ENCODE assay signal across 8 mouse cellular contexts in genomic region chr3:90475151-90475830, GRCm38 (mm10). TPM values are rescaled to one million over a fixed set of nuclear protein-coding genes. Genes with fewer than 3 reads are reported as not detected.
DNase-seq lines count a peak whose midpoint lies in the region; ATAC-seq lines count a peak whose summit lies in the region.

No protein-coding gene starts in this region.

- intact Hi-C loops in left cerebral cortex, postnatal 4 days (cut with DNase I) = loop anchor here (5.0 kb wide), 1 partner anchor 43 kb away; the partner anchor contains the start of gene Ints3

- 42% methylated on average over 16 of the region's 16 CpGs for whole genome bisulfite sequencing in forebrain, embryonic 10.5 days
- WGBS in liver, embryonic 12.5 days (ENCODE audit: insufficient replicate concordance) = 33% methylated on average over 16 of the region's 16 CpGs

- no peak for DNase-seq in frontal cortex, postnatal 14 days (ENCODE audit: low spot score in 2 of 2)
- peak; percentile 37 for DNase-seq in ES-CJ7 (ENCODE audit: low read depth, low spot score)
- DNase-seq in forebrain, embryonic 10.5 days (ENCODE audit: extremely low spot score, low spot score) = no peak
- no peak for DNase-seq in Muller cell, postnatal 12 days (ENCODE audit: inconsistent ontology term)
- DNase-seq in spleen, postnatal 4 days (ENCODE audit: low spot score in 2 of 2) = no peak
- DNase-seq in left cerebral cortex, postnatal 4 days = no peak

- H3K9ac ChIP-seq in liver, embryonic 12.5 days = no peak overlapping the region

- peaks cover 10% of the 10 kb centered on the region for H3K4me1 ChIP-seq in forebrain, embryonic 10.5 days
- H3K4me1 ChIP-seq in liver, embryonic 12.5 days = peaks cover 21% of the 10 kb centered on the region

- peak overlapping the region; percentile 48 for H3K4me2 ChIP-seq in liver, embryonic 12.5 days

- no peaks in the 10 kb centered on the region; the same call in 1 of the 2 replicates for H3K9me3 ChIP-seq in forebrain, embryonic 10.5 days
- H3K9me3 ChIP-seq in liver, embryonic 12.5 days (replicated peaks) = no peaks in the 10 kb centered on the region

- 0 out of 2 replicates have a peak, but pooled peaks have one; percentile 1 for ATAC-seq in frontal cortex, adult (ENCODE audit: low TSS enrichment)
- ATAC-seq in liver, embryonic 12.5 days = no peak

- peak overlapping the region; percentile 91 for H3K4me3 ChIP-seq in forebrain, embryonic 10.5 days
- H3K4me3 ChIP-seq in liver, embryonic 12.5 days = peak overlapping the region; percentile 47

- no peaks in the 10 kb centered on the region for H3K27me3 ChIP-seq in forebrain, embryonic 10.5 days (ENCODE audit: poor library complexity, severe bottlenecking)
- no peaks in the 10 kb centered on the region for H3K27me3 ChIP-seq in liver, embryonic 12.5 days (replicated peaks)

- peaks cover 33% of the 10 kb centered on the region for H3K36me3 ChIP-seq in forebrain, embryonic 10.5 days (replicated peaks)
- H3K36me3 ChIP-seq in liver, embryonic 12.5 days = peaks cover 30% of the 10 kb centered on the region

- no peak overlapping the region for H3K27ac ChIP-seq in forebrain, embryonic 10.5 days
- no peak overlapping the region for H3K27ac ChIP-seq in liver, embryonic 12.5 days

RNA-seq across cellular contexts. Expression of gene Ilf2, which starts 0.6 kb away (rescaled TPM):
- polyA plus RNA-seq in forebrain, embryonic 10.5 days (2016; fragmentation: Nextera tagmentation; extraction: Ambion mirVana) = 344 and 355 TPM in 2 replicates
- 100 and 103 TPM in 2 replicates for polyA plus RNA-seq in liver, embryonic 12.5 days (2016; fragmentation: Nextera tagmentation; extraction: Ambion mirVana)
- total RNA-seq in left cerebral cortex, postnatal 4 days (2021) = 100 to 1,000 TPM; 155 to 161 TPM

RNA-seq across cellular contexts. Expression of gene Npr1, which starts 9.6 kb away (rescaled TPM):
- polyA plus RNA-seq in forebrain, embryonic 10.5 days (2016; fragmentation: Nextera tagmentation; extraction: Ambion mirVana) = 2.0 and 2.3 TPM in 2 replicates
- polyA plus RNA-seq in liver, embryonic 12.5 days (2016; fragmentation: Nextera tagmentation; extraction: Ambion mirVana) = 5.1 and 5.3 TPM in 2 replicates
- total RNA-seq in left cerebral cortex, postnatal 4 days (2021) = 1 to 10 TPM; 3.1 to 3.8 TPM

RNA-seq across cellular contexts. Expression of gene Snapin, which starts 15.5 kb away (rescaled TPM):
- polyA plus RNA-seq in forebrain, embryonic 10.5 days (2016; fragmentation: Nextera tagmentation; extraction: Ambion mirVana) = 58.9 and 59.6 TPM in 2 replicates
- polyA plus RNA-seq in liver, embryonic 12.5 days (2016; fragmentation: Nextera tagmentation; extraction: Ambion mirVana) = 24.2 and 27.0 TPM in 2 replicates
- 10 to 100 TPM; 35.4 to 37.2 TPM for total RNA-seq in left cerebral cortex, postnatal 4 days (2021)

RNA-seq across cellular contexts. Expression of gene Chtop, which starts 34.0 kb away (rescaled TPM):
- 176 and 192 TPM in 2 replicates for polyA plus RNA-seq in forebrain, embryonic 10.5 days (2016; fragmentation: Nextera tagmentation; extraction: Ambion mirVana)
- 85.7 and 88.1 TPM in 2 replicates for polyA plus RNA-seq in liver, embryonic 12.5 days (2016; fragmentation: Nextera tagmentation; extraction: Ambion mirVana)
- 100 to 1,000 TPM; 193 to 199 TPM for total RNA-seq in left cerebral cortex, postnatal 4 days (2021)

RNA-seq across cellular contexts. Expression of gene S100a1, which starts 38.9 kb away (rescaled TPM):
- polyA plus RNA-seq in forebrain, embryonic 10.5 days (2016; fragmentation: Nextera tagmentation; extraction: Ambion mirVana) = 4.4 and 7.9 TPM in 2 replicates
- 13.2 and 15.0 TPM in 2 replicates for polyA plus RNA-seq in liver, embryonic 12.5 days (2016; fragmentation: Nextera tagmentation; extraction: Ambion mirVana)
- total RNA-seq in left cerebral cortex, postnatal 4 days (2021) = 10 to 100 TPM; 25.2 to 25.4 TPM
